Mouse (Mus musculus) stomach, embryonic 14.5 days (tissue): ENCODE measurements at regions not wholly inside any gene's neighbourhood (a gene's known extent, or its start where the extent isn't known, plus 50 kb on each side); places are given as distances from the start of the nearest gene placed in this dataset.
A peak's percentile ranks its signal among the peaks of the same experiment; 100 is the strongest.
"Not testable (repeated sequence)": the region's sequence is repeated elsewhere in the genome, so short reads cannot be mapped to it uniquely, and the experiment has no call there.

ENCODE experiments used
- ATAC-seq: fragments of 200-750 bp; cut with Nextera tagmentation; 2 replicates; pipeline ENCODE4 v1.8.0; 2017; ENCODE audit warnings: low read depth, moderate TSS enrichment; ENCODE audit not compliant: insufficient number of reproducible peaks, insufficient read depth, low FRiP score
- H3K27ac ChIP-seq: fragments of 300-500 bp; sonication (generic); 2 replicates; pipeline ENCODE4 v1.5.1; 2014; ENCODE audit warnings: mild to moderate bottlenecking, low read length, moderate library complexity, mixed read lengths
- H3K27me3 ChIP-seq: fragments of 300-500 bp; sonication (generic); 2 replicates; pipeline ENCODE4 v1.6.1; 2014; ENCODE audit warnings: low read length, control low read depth, mixed read lengths; ENCODE audit not compliant: control insufficient read depth, insufficient read depth
- H3K36me3 ChIP-seq: fragments of 300-500 bp; sonication (generic); 2 replicates; pipeline ENCODE4 v1.6.1; 2014; ENCODE audit warnings: mild to moderate bottlenecking, control low read depth, low read length, moderate library complexity, mixed read lengths; ENCODE audit not compliant: control insufficient read depth, insufficient read depth
- H3K4me1 ChIP-seq: fragments of 300-500 bp; sonication (generic); 2 replicates; pipeline ENCODE4 v1.6.1; 2014; ENCODE audit warnings: low read length, control low read depth, mixed read lengths; ENCODE audit not compliant: control insufficient read depth, insufficient read depth
- H3K4me2 ChIP-seq: fragments of 300-500 bp; sonication (generic); replicated peaks from 2 replicates; pipeline ENCODE4 v1.6.1; 2014; ENCODE audit warnings: low read depth, low read length, control low read depth
- H3K4me3 ChIP-seq: fragments of 300-500 bp; sonication (generic); 2 replicates; pipeline ENCODE4 v1.5.1; 2014; ENCODE audit warnings: low read depth, low read length, control low read depth
- H3K9ac ChIP-seq: fragments of 300-500 bp; sonication (generic); replicated peaks from 2 replicates; pipeline ENCODE4 v1.6.1; 2014; ENCODE audit warnings: low read depth, mild to moderate bottlenecking, control low read depth, low read length, moderate library complexity, mixed read lengths
- H3K9me3 ChIP-seq: fragments of 300-500 bp; sonication (generic); 2 replicates; pipeline ENCODE4 v1.6.1; 2016; ENCODE audit warnings: low read depth, low read length, control low read depth; ENCODE audit not compliant: control insufficient read depth
- WGBS: fragments of 180-500 bp; shearing (Covaris S2); extraction: QIAGEN DNeasy Blood & Tissue Kit; methylation state at CpG from one replicate; pipeline ENCODE4 v1.1.7; 2014; 5-methylcytosine and 5-hydroxymethylcytosine counted together

- Histone ChIP-seq H3K36me3 (no peaks in the 10 kb centered on the region), H3K4me2 (peak overlapping the region; percentile 22; the same call in 1 of the 2 replicates), H3K27me3 (no peaks in the 10 kb centered on the region), H3K27ac (no peak overlapping the region), H3K9ac (no peak overlapping the region), H3K4me3 (no peak overlapping the region), H3K4me1 (0 out of 2 replicates have a peak, but pooled peaks cover 4% of the 10 kb centered on the region), H3K9me3 (no peaks in the 10 kb centered on the region)
- WGBS = 23% methylated on average over 9 of the region's 11 CpGs
- peak; percentile 6; the same call in 1 of the 2 replicates for ATAC-seq
Observed at GRCm38 (mm10) chr16:55758707-55759067, 80.0 kb downstream of the Nfkbiz start.

GRCm38 (mm10) chr16:55757952-55758706 is 80.6 kb downstream of the Nfkbiz start:
- Histone ChIP-seq H3K4me2 (peak overlapping the region; percentile 22; the same call in 1 of the 2 replicates), H3K27ac (0 out of 2 replicates have a peak overlapping the region, but pooled peaks have one; percentile 44), H3K36me3 (no peaks in the 10 kb centered on the region), H3K9me3 (no peaks in the 10 kb centered on the region), H3K4me1 (0 out of 2 replicates have a peak, but pooled peaks cover 4% of the 10 kb centered on the region), H3K9ac (no peak overlapping the region), H3K4me3 (no peak overlapping the region), H3K27me3 (no peaks in the 10 kb centered on the region)
- ATAC-seq = peak; percentile 67; the same call in 1 of the 2 replicates
- 14% methylated on average over 5 of the region's 5 CpGs for WGBS

- H3K4me1 ChIP-seq, H3K4me3 ChIP-seq, H3K9me3 ChIP-seq, H3K4me2 ChIP-seq, H3K9ac ChIP-seq, H3K27me3 ChIP-seq, ATAC-seq, H3K36me3 ChIP-seq, H3K27ac ChIP-seq: not testable (repeated sequence)
- 51% methylated on average over 3 of the region's 3 CpGs for whole genome bisulfite sequencing
Observed at GRCm38 (mm10) chr16:55757422-55757815, 81.3 kb downstream of the Nfkbiz start.

- 0 out of 2 replicates have a peak, but pooled peaks cover 4% of the 10 kb centered on the region for H3K4me1 ChIP-seq
- ATAC-seq = no peak
- H3K27me3 ChIP-seq = no peaks in the 10 kb centered on the region
- H3K4me3 ChIP-seq = no peak overlapping the region
- H3K36me3 ChIP-seq = no peaks in the 10 kb centered on the region
- H3K9ac ChIP-seq = no peak overlapping the region
- WGBS = 87% methylated on average over 15 of the region's 15 CpGs
- H3K27ac ChIP-seq = no peak overlapping the region
- H3K4me2 ChIP-seq = no peak overlapping the region
- no peaks in the 10 kb centered on the region for H3K9me3 ChIP-seq
Observed at GRCm38 (mm10) chr16:55756764-55757421, 81.8 kb downstream of the Nfkbiz start.

GRCm38 (mm10) chr16:55755309-55755832 is 83.3 kb downstream of the Nfkbiz start:
- no peaks in the 10 kb centered on the region for H3K9me3 ChIP-seq
- no peak overlapping the region for H3K4me2 ChIP-seq
- H3K36me3 ChIP-seq = no peaks in the 10 kb centered on the region
- H3K4me1 ChIP-seq = 0 out of 2 replicates have a peak, but pooled peaks cover 4% of the 10 kb centered on the region
- no peaks in the 10 kb centered on the region for H3K27me3 ChIP-seq
- H3K9ac ChIP-seq = no peak overlapping the region
- 57% methylated on average over 6 of the region's 6 CpGs for WGBS
- ATAC-seq = no peak
- no peak overlapping the region for H3K27ac ChIP-seq
- no peak overlapping the region for H3K4me3 ChIP-seq

- Histone ChIP-seq H3K4me3 (no peak overlapping the region), H3K4me2 (no peak overlapping the region), H3K27me3 (no peaks in the 10 kb centered on the region), H3K4me1 (0 out of 2 replicates have a peak, but pooled peaks cover 4% of the 10 kb centered on the region), H3K9ac (no peak overlapping the region), H3K27ac (no peak overlapping the region), H3K9me3 (no peaks in the 10 kb centered on the region), H3K36me3 (no peaks in the 10 kb centered on the region)
- no peak for ATAC-seq
- 89% methylated on average over 14 of the region's 14 CpGs for WGBS
Observed at GRCm38 (mm10) chr16:55754092-55754763, 84.5 kb downstream of the Nfkbiz start.

- no peak for ATAC-seq
- no peak overlapping the region for H3K4me3 ChIP-seq
- no peak overlapping the region for H3K27ac ChIP-seq
- no peak overlapping the region for H3K4me2 ChIP-seq
- 83% methylated on average over 4 of the region's 4 CpGs for WGBS
- 0 out of 2 replicates have a peak, but pooled peaks cover 4% of the 10 kb centered on the region for H3K4me1 ChIP-seq
- H3K9me3 ChIP-seq = no peaks in the 10 kb centered on the region
- H3K9ac ChIP-seq = no peak overlapping the region
- H3K36me3 ChIP-seq = no peaks in the 10 kb centered on the region
- no peaks in the 10 kb centered on the region for H3K27me3 ChIP-seq
Observed at GRCm38 (mm10) chr16:55753380-55753779, 85.3 kb downstream of the Nfkbiz start.

GRCm38 (mm10) chr16:55747250-55747649 is 91.4 kb downstream of the Nfkbiz start:
- no peaks in the 10 kb centered on the region; the same call in 1 of the 2 replicates for H3K9me3 ChIP-seq

More at GRCm38 (mm10) chr16:55747250-55747649, 91.4 kb downstream of the Nfkbiz start:
- no peak overlapping the region for H3K4me2 ChIP-seq
- whole genome bisulfite sequencing = 91% methylated on average over 2 of the region's 2 CpGs
- H3K4me3 ChIP-seq = no peak overlapping the region
- no peak overlapping the region for H3K9ac ChIP-seq
- no peaks in the 10 kb centered on the region for H3K4me1 ChIP-seq
- H3K27me3 ChIP-seq = no peaks in the 10 kb centered on the region
- H3K27ac ChIP-seq = no peak overlapping the region
- H3K36me3 ChIP-seq = no peaks in the 10 kb centered on the region
- no peak for ATAC-seq
